Mouse (Mus musculus): ENCODE measurements at regions not wholly inside any gene's neighbourhood (a gene's known extent, or its start where the extent isn't known, plus 50 kb on each side); places are given as distances from the start of the nearest gene placed in this dataset.

DNA sequence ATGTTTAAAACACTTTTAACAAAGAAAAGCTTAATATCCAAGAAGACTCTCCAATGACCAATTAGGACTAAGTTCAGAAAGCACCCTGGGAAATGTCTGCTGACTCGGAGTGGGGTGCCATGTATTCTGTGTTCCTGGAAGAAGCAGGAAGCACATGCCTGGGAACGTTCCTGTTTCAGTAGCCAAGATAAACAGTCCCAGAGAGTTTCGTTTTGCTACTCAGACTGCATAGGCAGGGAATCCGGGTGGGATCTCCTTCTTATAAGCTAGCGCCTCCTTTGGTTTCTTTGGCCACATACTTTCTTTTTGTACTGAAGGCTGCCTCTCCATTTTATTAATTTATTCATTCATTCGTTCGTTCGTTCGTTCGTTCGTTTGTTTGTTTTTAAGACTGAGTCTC lies 101.9 kb upstream of the Smad1 start:
- WGBS = 37% methylated on average over 11 of the region's 11 CpGs
- no peak for DNase-seq
- TF ChIP-seq POLR2A (IDR thresholded peaks at IDR 0.05; ENCODE audit: borderline replicate concordance, extremely low read depth, low read depth, low read length) (no peak), CTCF (IDR thresholded peaks at IDR 0.05; ENCODE audit: insufficient read depth, low read length) (no peak)
- no peak overlapping the region for H3K4me3 ChIP-seq (replicated peaks; ENCODE audit: extremely low read depth, low read depth, low read length)
- H3K4me1 ChIP-seq (ENCODE audit: control insufficient read depth, insufficient read depth, low read length) = peaks cover 5% of the 10 kb centered on the region

DNA sequence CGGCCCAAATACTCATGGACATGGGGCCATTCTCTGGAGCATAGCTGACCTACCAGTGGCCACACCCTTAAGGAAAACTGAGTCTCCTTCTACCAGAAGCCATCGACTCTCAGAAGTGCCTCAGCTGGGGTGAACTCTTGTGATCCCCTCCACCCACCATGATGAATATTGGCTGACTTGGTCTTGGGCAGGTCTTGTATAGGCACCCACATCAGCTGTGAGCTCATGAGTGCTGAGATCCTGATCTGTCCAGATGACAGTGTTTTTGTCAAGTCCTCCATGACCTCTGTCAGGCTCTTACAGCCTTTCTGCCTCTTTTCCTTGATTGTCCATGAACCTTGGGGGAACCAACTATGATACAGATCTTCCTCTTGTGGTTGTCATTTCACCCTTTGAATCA lies 99.9 kb upstream of the Smad1 start:
- Histone ChIP-seq H3K4me3 (replicated peaks; ENCODE audit: extremely low read depth, low read depth, low read length) (no peak overlapping the region), H3K4me1 (ENCODE audit: control insufficient read depth, insufficient read depth, low read length) (peaks cover 5% of the 10 kb centered on the region)
- 80% methylated on average over 2 of the region's 2 CpGs for WGBS
- TF ChIP-seq CTCF (IDR thresholded peaks at IDR 0.05; ENCODE audit: insufficient read depth, low read length) = no peak
- no peak for TF ChIP-seq POLR2A (IDR thresholded peaks at IDR 0.05; ENCODE audit: borderline replicate concordance, extremely low read depth, low read depth, low read length)
- DNase-seq = no peak

DNA sequence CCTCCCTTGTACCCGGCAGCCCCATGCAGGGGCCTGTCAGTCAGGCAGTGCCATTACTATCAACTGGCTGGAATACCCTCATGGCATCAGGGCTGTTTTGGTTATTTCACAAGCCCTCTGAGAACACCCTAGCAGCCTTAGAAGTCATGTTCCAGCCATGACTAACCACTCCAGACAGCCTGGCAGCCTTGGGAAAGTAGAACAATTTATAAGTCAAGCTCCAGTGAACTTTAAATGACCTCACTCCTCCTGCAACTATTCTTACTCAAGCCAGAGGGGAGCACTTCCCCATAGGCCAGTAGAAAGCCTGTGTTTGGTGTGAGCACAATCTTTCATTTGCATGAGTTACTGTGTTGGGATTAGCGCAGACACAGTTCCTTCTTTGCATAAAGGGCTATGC lies 99.3 kb upstream of the Smad1 start:
- H3K4me1 ChIP-seq (ENCODE audit: control insufficient read depth, insufficient read depth, low read length) = peaks cover 5% of the 10 kb centered on the region
- WGBS = 54% methylated on average over 2 of the region's 2 CpGs

DNA sequence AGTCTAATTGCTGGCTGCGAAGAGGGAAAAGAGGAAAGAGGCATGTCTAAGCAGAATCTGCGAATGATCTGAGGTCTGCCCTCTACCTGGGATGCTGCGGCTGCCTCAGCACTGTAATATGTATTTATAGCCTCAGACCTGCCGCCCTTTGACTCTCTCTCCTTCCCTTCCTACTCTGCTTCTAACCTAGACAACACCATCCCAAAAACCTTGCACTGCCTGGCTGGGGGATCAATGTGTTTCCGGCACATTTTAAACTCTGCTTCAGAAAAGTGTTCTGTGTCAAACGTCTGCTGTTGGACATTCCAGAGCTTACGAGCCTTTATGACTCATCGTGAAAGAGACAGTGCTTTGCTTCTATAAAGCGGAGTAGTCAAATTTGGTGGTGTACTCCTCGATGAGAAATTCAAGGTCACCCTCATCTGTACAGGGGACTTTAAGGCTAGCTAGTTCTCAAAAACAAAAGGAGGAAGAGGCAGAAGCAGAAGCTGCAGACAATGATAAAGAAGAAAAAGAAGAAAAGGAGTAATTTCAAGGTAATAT lies 91.9 kb upstream of the Smad1 start:
- no peak for DNase-seq
- Histone ChIP-seq H3K4me3 (replicated peaks; ENCODE audit: extremely low read depth, low read depth, low read length) (no peak overlapping the region), H3K4me1 (ENCODE audit: control insufficient read depth, insufficient read depth, low read length) (no peaks in the 10 kb centered on the region)
- TF ChIP-seq CTCF (IDR thresholded peaks at IDR 0.05; ENCODE audit: insufficient read depth, low read length) (no peak), POLR2A (IDR thresholded peaks at IDR 0.05; ENCODE audit: borderline replicate concordance, extremely low read depth, low read depth, low read length) (no peak)
- 42% methylated on average over 10 of the region's 10 CpGs for WGBS

More for the DNA sequence above, 99.3 kb upstream of the Smad1 start:
- no peak for DNase-seq
- no peak overlapping the region for H3K4me3 ChIP-seq (replicated peaks; ENCODE audit: extremely low read depth, low read depth, low read length)
- TF ChIP-seq POLR2A (IDR thresholded peaks at IDR 0.05; ENCODE audit: borderline replicate concordance, extremely low read depth, low read depth, low read length) = no peak
- TF ChIP-seq CTCF (IDR thresholded peaks at IDR 0.05; ENCODE audit: insufficient read depth, low read length) = no peak

DNA sequence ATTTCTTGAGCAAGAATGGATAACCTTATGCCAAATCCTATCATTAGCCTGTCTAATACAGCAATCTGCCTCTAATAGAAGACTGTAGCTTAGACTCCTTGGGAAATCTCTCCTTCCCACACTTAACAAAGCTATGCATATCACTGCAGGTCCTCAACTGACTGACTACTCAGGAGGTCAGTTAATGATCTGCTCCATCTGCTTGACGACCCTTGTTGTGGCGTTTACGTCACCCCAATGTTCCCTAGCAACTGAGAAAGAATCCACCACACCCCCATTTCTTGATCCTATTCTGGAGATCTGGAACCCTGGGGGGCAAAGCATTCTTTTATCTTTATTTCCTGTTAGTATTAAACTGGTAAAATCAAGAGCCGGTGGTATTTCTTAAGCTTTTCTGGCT lies 91.4 kb upstream of the Smad1 start:
- WGBS = 49% methylated on average over 4 of the region's 4 CpGs
- DNase-seq = no peak
- no peaks in the 10 kb centered on the region for H3K4me1 ChIP-seq (ENCODE audit: control insufficient read depth, insufficient read depth, low read length)
- TF ChIP-seq POLR2A (IDR thresholded peaks at IDR 0.05; ENCODE audit: borderline replicate concordance, extremely low read depth, low read depth, low read length) = no peak
- no peak for TF ChIP-seq CTCF (IDR thresholded peaks at IDR 0.05; ENCODE audit: insufficient read depth, low read length)
- no peak overlapping the region for H3K4me3 ChIP-seq (replicated peaks; ENCODE audit: extremely low read depth, low read depth, low read length)

DNA sequence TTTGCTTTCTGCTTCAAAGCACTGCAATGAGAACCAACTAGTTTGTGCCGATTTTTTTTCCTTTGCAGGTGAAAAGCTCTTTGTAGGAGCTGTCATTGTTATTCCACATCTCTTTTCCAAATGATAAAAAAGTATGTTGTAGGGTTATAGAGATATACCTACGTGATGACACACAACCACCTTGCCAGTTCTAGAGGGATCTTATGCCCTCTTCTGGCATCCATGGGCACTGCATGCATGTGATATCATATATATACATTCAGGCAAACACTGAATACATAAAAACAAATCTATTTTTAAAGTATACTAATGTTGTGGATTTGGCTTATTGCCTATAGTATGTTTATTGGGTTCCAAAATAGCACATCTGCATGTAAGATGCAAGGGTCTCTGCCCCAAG lies 89.5 kb upstream of the Smad1 start:
- DNase-seq = no peak

DNA sequence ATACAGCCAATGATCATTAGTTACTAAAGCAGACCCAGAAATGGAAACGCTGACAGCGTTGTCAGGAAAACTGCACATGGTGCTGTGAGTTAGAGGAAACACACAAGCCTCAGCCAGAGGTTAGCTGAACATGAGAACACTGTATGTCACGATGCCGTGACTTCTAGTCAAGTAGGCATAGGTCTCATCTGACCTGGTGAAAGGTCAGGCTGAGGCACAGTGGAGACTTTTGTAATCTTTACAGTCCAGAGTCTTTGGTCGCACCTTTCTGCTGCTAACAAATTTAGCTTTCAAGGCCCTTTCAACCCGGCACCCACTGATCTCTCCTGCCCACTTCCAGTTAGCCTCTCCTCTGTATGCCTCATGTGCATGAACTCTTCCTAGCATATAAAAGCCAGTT lies 88.3 kb upstream of the Smad1 start:
- Histone ChIP-seq H3K4me1 (ENCODE audit: control insufficient read depth, insufficient read depth, low read length) (no peaks in the 10 kb centered on the region), H3K4me3 (replicated peaks; ENCODE audit: extremely low read depth, low read depth, low read length) (no peak overlapping the region)
- no peak for DNase-seq
- TF ChIP-seq CTCF (IDR thresholded peaks at IDR 0.05; ENCODE audit: insufficient read depth, low read length) = no peak
- no peak for TF ChIP-seq POLR2A (IDR thresholded peaks at IDR 0.05; ENCODE audit: borderline replicate concordance, extremely low read depth, low read depth, low read length)
- 84% methylated on average over 6 of the region's 6 CpGs for WGBS

More for the DNA sequence above, 89.5 kb upstream of the Smad1 start:
- TF ChIP-seq CTCF (IDR thresholded peaks at IDR 0.05; ENCODE audit: insufficient read depth, low read length) = 0 out of 2 replicates have a peak, but pooled peaks have one; percentile 34
- TF ChIP-seq POLR2A (IDR thresholded peaks at IDR 0.05; ENCODE audit: borderline replicate concordance, extremely low read depth, low read depth, low read length) = no peak
- H3K4me3 ChIP-seq (replicated peaks; ENCODE audit: extremely low read depth, low read depth, low read length) = no peak overlapping the region
- 67% methylated on average over 2 of the region's 2 CpGs for WGBS
- no peaks in the 10 kb centered on the region for H3K4me1 ChIP-seq (ENCODE audit: control insufficient read depth, insufficient read depth, low read length)

DNA sequence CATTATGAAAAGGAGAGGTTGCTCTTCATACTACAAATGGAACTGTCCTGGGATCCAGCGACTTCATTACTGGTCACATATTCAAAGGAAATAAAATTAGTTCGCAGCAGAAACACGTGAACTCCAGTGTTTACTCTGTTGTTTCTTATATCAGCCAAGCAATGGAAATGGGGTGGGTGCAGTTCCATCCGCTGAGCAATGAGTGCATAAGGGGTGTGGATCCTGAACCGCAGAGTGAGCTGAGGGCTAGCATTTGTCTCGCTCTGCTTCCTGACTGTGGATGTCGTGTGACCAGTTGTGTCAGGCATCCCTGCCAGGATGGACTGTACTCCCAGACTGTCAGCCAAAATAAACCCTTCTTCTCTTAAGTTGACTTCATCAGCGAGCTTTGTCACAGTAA lies 80.0 kb upstream of the Smad1 start:
- Histone ChIP-seq H3K4me1 (ENCODE audit: control insufficient read depth, insufficient read depth, low read length) (no peaks in the 10 kb centered on the region), H3K4me3 (replicated peaks; ENCODE audit: extremely low read depth, low read depth, low read length) (no peak overlapping the region)
- DNase-seq = no peak
- 83% methylated on average over 8 of the region's 8 CpGs for WGBS
- no peak for TF ChIP-seq CTCF (IDR thresholded peaks at IDR 0.05; ENCODE audit: insufficient read depth, low read length)
- no peak for TF ChIP-seq POLR2A (IDR thresholded peaks at IDR 0.05; ENCODE audit: borderline replicate concordance, extremely low read depth, low read depth, low read length)

DNA sequence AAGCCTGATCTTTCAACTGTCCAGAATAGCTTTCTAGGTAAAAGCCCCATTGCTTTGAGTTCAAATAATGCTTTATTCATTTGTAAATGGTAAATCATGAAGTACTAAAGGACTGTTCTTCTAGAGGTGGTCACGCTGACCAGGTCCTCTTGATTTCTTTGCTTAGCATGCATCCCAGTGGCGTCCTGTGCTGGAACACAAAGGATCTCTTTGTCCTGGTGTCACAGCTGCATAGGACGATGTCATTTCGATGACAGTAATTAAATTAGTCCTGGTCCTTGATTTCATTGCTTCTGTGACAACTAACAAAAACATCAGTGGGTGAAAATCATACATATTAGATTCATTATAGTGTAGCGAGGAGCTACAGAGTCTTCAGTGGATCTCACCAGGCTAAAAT lies 76.7 kb upstream of the Smad1 start:
- TF ChIP-seq CTCF (IDR thresholded peaks at IDR 0.05; ENCODE audit: insufficient read depth, low read length) (no peak), POLR2A (IDR thresholded peaks at IDR 0.05; ENCODE audit: borderline replicate concordance, extremely low read depth, low read depth, low read length) (no peak)
- Histone ChIP-seq H3K4me1 (ENCODE audit: control insufficient read depth, insufficient read depth, low read length) (no peaks in the 10 kb centered on the region), H3K4me3 (replicated peaks; ENCODE audit: extremely low read depth, low read depth, low read length) (no peak overlapping the region)
- WGBS = 91% methylated on average over 5 of the region's 5 CpGs
- DNase-seq = no peak

DNA sequence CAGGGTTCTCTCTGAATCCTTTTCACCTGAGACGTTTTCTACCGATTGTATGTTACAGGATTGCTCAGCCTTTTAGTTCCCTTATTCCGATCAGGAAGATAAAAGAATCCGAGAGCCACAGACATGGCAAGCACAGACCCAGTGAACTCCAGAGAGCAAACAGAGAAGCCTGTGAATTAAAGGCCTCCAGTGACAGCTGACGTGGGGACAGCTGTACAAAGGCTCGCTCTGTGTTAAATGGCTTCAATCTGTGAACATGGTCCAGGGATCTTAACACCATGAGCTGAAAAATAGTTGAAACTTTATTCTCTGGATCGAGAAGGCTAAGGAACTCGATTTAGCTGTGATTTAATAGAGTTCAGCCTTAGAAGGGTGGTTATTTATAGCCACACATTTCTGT lies 75.4 kb upstream of the Smad1 start:
- 69% methylated on average over 8 of the region's 8 CpGs for WGBS
- TF ChIP-seq CTCF (IDR thresholded peaks at IDR 0.05; ENCODE audit: insufficient read depth, low read length) = no peak
- TF ChIP-seq POLR2A (IDR thresholded peaks at IDR 0.05; ENCODE audit: borderline replicate concordance, extremely low read depth, low read depth, low read length) = no peak
- no peaks in the 10 kb centered on the region for H3K4me1 ChIP-seq (ENCODE audit: control insufficient read depth, insufficient read depth, low read length)
- no peak overlapping the region for H3K4me3 ChIP-seq (replicated peaks; ENCODE audit: extremely low read depth, low read depth, low read length)
- DNase-seq = no peak

Data from lung, adult 2 months (tissue).